Mouse (Mus musculus) forebrain, embryonic 14.5 days (tissue): ENCODE data around the gene Itga11. TPM values are rescaled to one million over a fixed set of nuclear protein-coding genes. Genes with fewer than 3 reads are reported as not detected.
A peak's percentile ranks its signal among the peaks of the same experiment; 100 is the strongest.

Experiments used
- ATAC-seq: fragments of 200-750 bp; cut with Nextera tagmentation; 2 replicates; pipeline ENCODE4 v1.8.0; 2017; ENCODE audit warnings: mild to moderate bottlenecking, moderate library complexity
- DNase-seq: peaks from one replicate; pipeline ENCODE4 v3.0.0-alpha.2; 2015; ENCODE audit warnings: low spot score
- H3K27ac ChIP-seq: fragments of 300-500 bp; sonication (generic); 2 replicates; pipeline ENCODE4 v1.5.1; 2014; ENCODE audit warnings: low read depth, mild to moderate bottlenecking, control low read depth, low read length, moderate library complexity
- H3K27me3 ChIP-seq: fragments of 300-500 bp; sonication (generic); replicated peaks from 2 replicates; pipeline ENCODE4 v1.6.1; 2014; ENCODE audit warnings: low read length, control low read depth, mixed read lengths; ENCODE audit not compliant: control insufficient read depth, insufficient read depth
- H3K36me3 ChIP-seq: fragments of 300-500 bp; sonication (generic); 2 replicates; pipeline ENCODE4 v1.6.1; 2014; ENCODE audit warnings: low read length, control low read depth; ENCODE audit not compliant: control insufficient read depth, insufficient read depth
- H3K4me1 ChIP-seq: fragments of 300-500 bp; sonication (generic); 2 replicates; pipeline ENCODE4 v1.6.1; 2014; ENCODE audit warnings: antibody characterized with exemption, low read length, control low read depth; ENCODE audit not compliant: control insufficient read depth, insufficient read depth
- H3K4me2 ChIP-seq: fragments of 300-500 bp; sonication (generic); 2 replicates; pipeline ENCODE4 v1.6.1; 2014; ENCODE audit warnings: mild to moderate bottlenecking, control low read depth, low read length
- H3K4me3 ChIP-seq: fragments of 300-500 bp; sonication (generic); 2 replicates; pipeline ENCODE4 v1.5.1; 2014; ENCODE audit warnings: low read depth, low read length, control low read depth
- H3K9ac ChIP-seq: fragments of 300-500 bp; sonication (generic); 2 replicates; pipeline ENCODE4 v1.6.1; 2014; ENCODE audit warnings: mild to moderate bottlenecking, low read length, control low read depth, moderate library complexity
- H3K9me3 ChIP-seq: fragments of 300-500 bp; sonication (generic); replicated peaks from 2 replicates; pipeline ENCODE4 v1.6.1; 2016; ENCODE audit warnings: low read length, control low read depth, mixed read lengths; ENCODE audit not compliant: control insufficient read depth
- WGBS: fragments of 180-500 bp; shearing (Covaris S2); extraction: QIAGEN DNeasy Blood & Tissue Kit; methylation state at CpG from one replicate; pipeline ENCODE4 v1.1.7; 2014; 5-methylcytosine and 5-hydroxymethylcytosine counted together
- polyA plus RNA-seq: library from polyadenylated mRNA; unstranded; fragments of >200 nt; fragmentation: Nextera tagmentation; extraction: Ambion mirVana; gene quantifications from 2 replicates; pipeline ENCODE4 v1.2.1, GENCODE M21; 2014

Gene Itga11
- 0.85 and 1.2 TPM in 2 replicates for polyA plus RNA-seq

- Histone ChIP-seq H3K9me3 (no peaks in the 10 kb centered on the region), H3K4me3 (peak within 1 kb of the TSS; percentile 16), H3K9ac (peak within 1 kb of the TSS; percentile 49), H3K4me2 (peak within 1 kb of the TSS; percentile 57), H3K36me3 (no peaks in the 10 kb centered on the region), H3K4me1 (peaks cover 8% of the 10 kb centered on the region; the same call in 1 of the 2 replicates), H3K27me3 (peaks cover 18% of the 10 kb centered on the region), H3K27ac (no peak within 1 kb of the TSS)
- under 1% methylated on average over 45 of the region's 45 CpGs for WGBS
- peak; percentile 55 for DNase-seq
- no peak for ATAC-seq
Observed at GRCm38 (mm10) chr9:62677641-62678549, at the start of gene Itga11. Itga11 (plus strand) TSS chr9:62677826.

GRCm38 (mm10) chr9:62630631-62631240 is 46.9 kb upstream of the Itga11 start:
- Histone ChIP-seq H3K27ac (no peak overlapping the region), H3K4me1 (no peaks in the 10 kb centered on the region), H3K4me3 (no peak overlapping the region), H3K9ac (no peak overlapping the region), H3K4me2 (no peak overlapping the region), H3K9me3 (no peaks in the 10 kb centered on the region), H3K36me3 (no peaks in the 10 kb centered on the region), H3K27me3 (no peaks in the 10 kb centered on the region)
- 63% methylated on average over 10 of the region's 10 CpGs for WGBS
- no peak for ATAC-seq
- peak; percentile 54 for DNase-seq

GRCm38 (mm10) chr9:62632392-62632791 is 45.2 kb upstream of the Itga11 start:
- no peak overlapping the region for H3K9ac ChIP-seq
- WGBS, result 86% methylated on average over 6 of the region's 6 CpGs
- DNase-seq, result no peak
- no peaks in the 10 kb centered on the region for H3K36me3 ChIP-seq
- no peaks in the 10 kb centered on the region for H3K27me3 ChIP-seq
- H3K9me3 ChIP-seq, result no peaks in the 10 kb centered on the region
- no peak overlapping the region for H3K4me2 ChIP-seq
- no peak overlapping the region for H3K4me3 ChIP-seq
- no peak for ATAC-seq
- H3K27ac ChIP-seq, result no peak overlapping the region
- H3K4me1 ChIP-seq, result no peaks in the 10 kb centered on the region

GRCm38 (mm10) chr9:62638045-62638444 is 39.6 kb upstream of the Itga11 start:
- 68% methylated on average over 6 of the region's 6 CpGs for WGBS
- H3K9me3 ChIP-seq, result no peaks in the 10 kb centered on the region
- no peak overlapping the region for H3K9ac ChIP-seq
- H3K36me3 ChIP-seq, result no peaks in the 10 kb centered on the region
- ATAC-seq, result no peak
- H3K27ac ChIP-seq, result no peak overlapping the region
- no peak overlapping the region for H3K4me3 ChIP-seq
- H3K27me3 ChIP-seq, result no peaks in the 10 kb centered on the region
- no peaks in the 10 kb centered on the region for H3K4me1 ChIP-seq
- no peak overlapping the region for H3K4me2 ChIP-seq
- DNase-seq, result no peak

GRCm38 (mm10) chr9:62639686-62640085 is 37.9 kb upstream of the Itga11 start:
- Histone ChIP-seq H3K9ac (no peak overlapping the region), H3K4me3 (no peak overlapping the region), H3K36me3 (no peaks in the 10 kb centered on the region), H3K27me3 (no peaks in the 10 kb centered on the region), H3K4me2 (no peak overlapping the region), H3K9me3 (no peaks in the 10 kb centered on the region), H3K4me1 (no peaks in the 10 kb centered on the region), H3K27ac (no peak overlapping the region)
- WGBS, result 57% methylated on average over 4 of the region's 4 CpGs
- ATAC-seq (no peak), DNase-seq (no peak)

GRCm38 (mm10) chr9:62640188-62640587 is 37.4 kb upstream of the Itga11 start:
- H3K27ac ChIP-seq, result no peak overlapping the region
- no peak for ATAC-seq
- H3K4me3 ChIP-seq, result no peak overlapping the region
- no peak overlapping the region for H3K9ac ChIP-seq
- H3K4me1 ChIP-seq, result peaks cover 4% of the 10 kb centered on the region
- no peaks in the 10 kb centered on the region for H3K9me3 ChIP-seq
- DNase-seq, result no peak
- WGBS, result 100% methylated on average over 2 of the region's 2 CpGs
- no peaks in the 10 kb centered on the region for H3K27me3 ChIP-seq
- H3K4me2 ChIP-seq, result no peak overlapping the region
- no peaks in the 10 kb centered on the region for H3K36me3 ChIP-seq

- no peaks in the 10 kb centered on the region for H3K36me3 ChIP-seq
Observed at GRCm38 (mm10) chr9:62645716-62646400, 31.8 kb upstream of the Itga11 start.

GRCm38 (mm10) chr9:62646721-62647183 is 30.9 kb upstream of the Itga11 start:
- Histone ChIP-seq H3K4me3 (no peak overlapping the region), H3K9ac (no peak overlapping the region), H3K4me2 (no peak overlapping the region), H3K27me3 (no peaks in the 10 kb centered on the region), H3K9me3 (no peaks in the 10 kb centered on the region), H3K27ac (no peak overlapping the region), H3K4me1 (peaks cover 19% of the 10 kb centered on the region), H3K36me3 (no peaks in the 10 kb centered on the region)
- ATAC-seq (no peak), DNase-seq (no peak)
- 70% methylated on average over 7 of the region's 7 CpGs for WGBS

More at GRCm38 (mm10) chr9:62645716-62646400, 31.8 kb upstream of the Itga11 start:
- DNase-seq (peak; percentile 73), ATAC-seq (no peak)
- no peaks in the 10 kb centered on the region for H3K9me3 ChIP-seq
- no peak overlapping the region for H3K4me3 ChIP-seq
- 55% methylated on average over 6 of the region's 6 CpGs for WGBS
- no peak overlapping the region for H3K9ac ChIP-seq
- H3K27me3 ChIP-seq, result no peaks in the 10 kb centered on the region
- no peak overlapping the region for H3K4me2 ChIP-seq
- peak overlapping the region; percentile 27; the same call in 1 of the 2 replicates for H3K27ac ChIP-seq
- peaks cover 19% of the 10 kb centered on the region for H3K4me1 ChIP-seq
